In the genomic region with DNA sequence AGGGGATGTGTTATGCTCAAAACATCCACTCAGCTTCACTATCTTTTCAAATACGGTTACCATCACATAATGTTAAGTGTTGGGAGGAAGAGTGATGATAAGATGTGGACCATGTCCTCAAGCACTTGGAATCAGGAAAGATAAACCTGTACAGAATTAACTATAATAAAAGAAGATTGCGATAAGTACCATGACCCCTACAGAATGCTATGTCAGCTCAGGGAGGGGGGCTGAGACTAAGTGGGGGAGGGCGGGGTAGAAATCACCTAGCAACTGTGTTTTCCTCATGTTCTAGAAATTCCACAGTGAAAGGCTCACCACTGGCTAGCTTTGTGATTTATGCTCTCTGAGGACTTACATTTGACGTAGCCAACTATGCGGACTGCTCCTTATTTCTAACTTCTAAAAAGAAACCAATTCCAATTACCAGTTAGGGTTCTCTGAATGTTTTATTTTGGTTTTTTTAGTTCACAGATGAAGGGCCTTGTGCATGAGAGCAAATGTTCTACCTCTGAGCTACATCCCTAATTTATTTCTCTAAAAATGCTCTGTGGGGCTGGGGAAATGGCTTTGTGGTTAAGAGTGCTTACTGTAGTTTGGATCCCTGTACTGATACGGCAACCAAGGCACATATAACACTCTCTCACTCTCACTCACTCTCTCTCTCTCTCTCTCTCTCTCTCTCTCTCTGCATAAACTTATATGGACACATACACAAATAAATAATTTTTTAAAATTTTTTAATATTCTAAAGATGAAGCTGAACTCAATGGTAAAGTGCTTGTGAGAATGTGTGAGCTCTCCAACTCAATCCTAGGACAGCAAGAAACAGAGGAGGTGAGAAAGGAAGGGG, we compare ENCODE assay signal across 25 mouse cellular contexts. TPM values are rescaled to one million over a fixed set of nuclear protein-coding genes. Genes with fewer than 3 reads are reported as not detected.
DNase-seq lines count a peak whose midpoint lies in the region; ATAC-seq and TF ChIP-seq lines count a peak whose summit lies in the region.
"Had no signal": no experiment of that assay in that cellular context is flagged by ENCODE, and none has a peak within 500 bp of the region (broad histone marks: within the 10 kb centered on the region; RNA-seq: fewer than 3 reads in every experiment).

No protein-coding gene starts in this region.

- intact Hi-C loops in heart, adult 2 months (cut with DNase I): loop anchor here (2.0 kb wide), 1 partner anchor 20 kb away; no protein-coding TSS in a partner anchor

- no peak overlapping the region for H3K4me3 ChIP-seq in heart, adult 2 months
- H3K4me3 ChIP-seq in kidney, postnatal 0 days (replicated peaks; ENCODE audit: low read depth, low read length): no peak overlapping the region
- H3K4me3 ChIP-seq in intestine, embryonic 16.5 days (ENCODE audit: low read length): no peak overlapping the region
- H3K4me3 ChIP-seq: erythroblast, embryonic 14.5 days; hindbrain, embryonic 13.5 days; left cerebral cortex, adult 2 months had no signal

- TF ChIP-seq EP300 in heart, adult 2 months (IDR thresholded peaks at IDR 0.05; ENCODE audit: insufficient read depth, low read depth, low read length): no peak

- 77% methylated on average over 6 of the region's 6 CpGs for WGBS in heart, adult 2 months
- WGBS in kidney, postnatal 0 days: 58% methylated on average over 6 of the region's 6 CpGs
- 61% methylated on average over 6 of the region's 6 CpGs for WGBS in intestine, embryonic 16.5 days

- H3K79me2 ChIP-seq in heart, adult 2 months (replicated peaks; ENCODE audit: control insufficient read depth, insufficient read depth, low read length): no peaks in the 10 kb centered on the region

- no peak overlapping the region for H3K27ac ChIP-seq in heart, adult 2 months
- H3K27ac ChIP-seq in kidney, postnatal 0 days: no peak overlapping the region; the same call in 1 of the 2 replicates
- H3K27ac ChIP-seq in intestine, embryonic 16.5 days (ENCODE audit: low read length): peak overlapping the region; percentile 57
- H3K27ac ChIP-seq: hindbrain, embryonic 13.5 days; left cerebral cortex, adult 2 months; macrophage had no signal

- H3K4me2 ChIP-seq in kidney, postnatal 0 days (ENCODE audit: low read length): no peak overlapping the region
- no peak overlapping the region for H3K4me2 ChIP-seq in intestine, embryonic 16.5 days (ENCODE audit: low read depth, low read length)
- H3K4me2 ChIP-seq: hindbrain, embryonic 13.5 days; liver, embryonic 11.5 days; midbrain, embryonic 11.5 days had no signal

- H3K9me3 ChIP-seq in kidney, postnatal 0 days (replicated peaks; ENCODE audit: low read length): no peaks in the 10 kb centered on the region
- no peaks in the 10 kb centered on the region for H3K9me3 ChIP-seq in intestine, embryonic 16.5 days (ENCODE audit: control insufficient read depth, low read length)
- H3K9me3 ChIP-seq: hindbrain, embryonic 13.5 days had no signal

- no peak for TF ChIP-seq POLR2A in heart, adult 2 months (IDR thresholded peaks at IDR 0.05; ENCODE audit: insufficient read depth, low read depth, low read length)

- TF ChIP-seq CTCF in heart, adult 2 months (IDR thresholded peaks at IDR 0.05): no peak
- TF ChIP-seq CTCF in kidney, postnatal 0 days (IDR thresholded peaks at IDR 0.05; ENCODE audit: low read depth): no peak

- no peaks in the 10 kb centered on the region for H3K36me3 ChIP-seq in heart, adult 2 months (ENCODE audit: control insufficient read depth, insufficient read depth, low read length)
- no peaks in the 10 kb centered on the region for H3K36me3 ChIP-seq in kidney, postnatal 0 days (ENCODE audit: insufficient read depth, low read length)
- no peaks in the 10 kb centered on the region for H3K36me3 ChIP-seq in intestine, embryonic 16.5 days (ENCODE audit: control insufficient read depth, insufficient read depth, low read length)

- no peak for ATAC-seq in kidney, postnatal 0 days (replicated peaks; ENCODE audit: low FRiP score, low read depth)
- ATAC-seq in intestine, embryonic 16.5 days: peak; percentile 53
- ATAC-seq: forebrain, embryonic 14.5 days; inflammation-experienced regulatory T-cells, adult 6 months had no signal

- H3K4me1 ChIP-seq in heart, adult 2 months (ENCODE audit: control insufficient read depth, insufficient read depth, low read length): no peaks in the 10 kb centered on the region; the same call in 1 of the 2 replicates
- peaks cover 9% of the 10 kb centered on the region for H3K4me1 ChIP-seq in kidney, postnatal 0 days (replicated peaks; ENCODE audit: insufficient read depth, low read length)
- peaks cover 24% of the 10 kb centered on the region for H3K4me1 ChIP-seq in intestine, embryonic 16.5 days (ENCODE audit: control insufficient read depth, insufficient read depth, low read length)
- H3K4me1 ChIP-seq: hindbrain, embryonic 13.5 days had no signal

- H3K27me3 ChIP-seq in heart, adult 2 months (ENCODE audit: control insufficient read depth, insufficient read depth, low read length): no peaks in the 10 kb centered on the region
- H3K27me3 ChIP-seq in kidney, postnatal 0 days (ENCODE audit: insufficient read depth, low read length): no peaks in the 10 kb centered on the region
- no peaks in the 10 kb centered on the region for H3K27me3 ChIP-seq in intestine, embryonic 16.5 days (replicated peaks; ENCODE audit: control insufficient read depth, insufficient read depth, low read length)
- H3K27me3 ChIP-seq: hindbrain, embryonic 13.5 days had no signal

- DNase-seq in heart, adult 11 months: peak; percentile 87
- DNase-seq in heart, adult 2 months: no peak
- DNase-seq in kidney, postnatal 0 days (ENCODE audit: low spot score): peak; percentile 81
- no peak for DNase-seq in kidney, adult 8-10 months
- peak; percentile 79 for DNase-seq in NIH3T3 (ENCODE audit: low read depth)
- DNase-seq in testis, postnatal 10 days (ENCODE audit: low spot score): no peak
- DNase-seq in embryo, embryonic 9.5 days (ENCODE audit: extremely low spot score): no peak
- DNase-seq: adrenal gland, postnatal 14 days; cerebellum, adult 11-12 months; cerebellum, postnatal 25 days; heart, postnatal 10 days; kidney, postnatal 25 days; left cerebral cortex, postnatal 4 days; lung, adult 18-20 months; right cerebral cortex, postnatal 25 days; thymus, postnatal 36 days had no signal

- no peak overlapping the region for H3K9ac ChIP-seq in heart, adult 2 months (ENCODE audit: low read depth, low read length)
- H3K9ac ChIP-seq in kidney, postnatal 0 days (ENCODE audit: low read depth, low read length): no peak overlapping the region
- H3K9ac ChIP-seq in intestine, embryonic 16.5 days (ENCODE audit: low read depth, low read length): no peak overlapping the region
- H3K9ac ChIP-seq: hindbrain, embryonic 13.5 days had no signal

RNA-seq across cellular contexts. Expression of a gene that starts 27.6 kb away (rescaled TPM):
- 10 to 100 TPM; 19.4 to 21.9 TPM for total RNA-seq in heart, adult 2 months (2021)
- 13.1 and 19.4 TPM in 2 replicates for polyA plus RNA-seq in heart, adult 2 months (2012; rRNA removed)
- 31.5 and 37.7 TPM in 2 replicates for polyA plus RNA-seq in kidney, postnatal 0 days (2015; fragmentation: Nextera tagmentation; extraction: Ambion mirVana)
- polyA plus RNA-seq in intestine, embryonic 16.5 days (2015; fragmentation: Nextera tagmentation; extraction: Ambion mirVana): 28.9 and 30.7 TPM in 2 replicates

RNA-seq across cellular contexts. Expression of a gene that starts 31.9 kb away (rescaled TPM):
- 10 to 100 TPM in 1 of 2 experiments, 1 to 10 TPM in 1; 8.4 to 12.9 TPM for total RNA-seq in heart, adult 2 months (2021)
- polyA plus RNA-seq in heart, adult 2 months (2012; rRNA removed): 18.5 and 30.6 TPM in 2 replicates
- polyA plus RNA-seq in kidney, postnatal 0 days (2015; fragmentation: Nextera tagmentation; extraction: Ambion mirVana): 265 and 334 TPM in 2 replicates
- polyA plus RNA-seq in intestine, embryonic 16.5 days (2015; fragmentation: Nextera tagmentation; extraction: Ambion mirVana): 248 and 311 TPM in 2 replicates

RNA-seq across cellular contexts. Expression of a gene that starts 42.4 kb away (rescaled TPM):
- 10 to 100 TPM in 1 of 2 experiments, 1 to 10 TPM in 1; 9.9 to 10.6 TPM for total RNA-seq in heart, adult 2 months (2021)
- polyA plus RNA-seq in heart, adult 2 months (2012; rRNA removed): 8.9 and 13.9 TPM in 2 replicates
- polyA plus RNA-seq in kidney, postnatal 0 days (2015; fragmentation: Nextera tagmentation; extraction: Ambion mirVana): 30.6 and 34.4 TPM in 2 replicates
- polyA plus RNA-seq in intestine, embryonic 16.5 days (2015; fragmentation: Nextera tagmentation; extraction: Ambion mirVana): 58.0 and 60.8 TPM in 2 replicates
- polyA plus RNA-seq: erythroblast, embryonic 14.5 days had no signal

Comparison
In these comparisons a context has a peak if more than half of its experiments do, and no peak if none do; other contexts are left out.
1. DNase-seq: peak in heart, adult 11 months (single experiment), kidney, postnatal 0 days (single experiment) and NIH3T3 (single experiment); none in heart, adult 2 months (0 of 2), kidney, adult 8-10 months (0 of 2), testis, postnatal 10 days (single experiment) and embryo, embryonic 9.5 days (single experiment).